Mouse (Mus musculus) spleen, postnatal 10 days (tissue): ENCODE measurements at regions not wholly inside any gene's neighbourhood (a gene's known extent, or its start where the extent isn't known, plus 50 kb on each side); places are given as distances from the start of the nearest gene placed in this dataset.

Experiments
- DNase-seq, 2 experiments: peaks; one replicate each; pipeline ENCODE4 v3.0.0; 2021 to 2022; ENCODE audit warnings: low spot score in 2 of 2

GRCm38 (mm10) chr1:73541371-73541770 is 525.7 kb upstream of the Tnp1 start:
- no peak for DNase-seq

DNA sequence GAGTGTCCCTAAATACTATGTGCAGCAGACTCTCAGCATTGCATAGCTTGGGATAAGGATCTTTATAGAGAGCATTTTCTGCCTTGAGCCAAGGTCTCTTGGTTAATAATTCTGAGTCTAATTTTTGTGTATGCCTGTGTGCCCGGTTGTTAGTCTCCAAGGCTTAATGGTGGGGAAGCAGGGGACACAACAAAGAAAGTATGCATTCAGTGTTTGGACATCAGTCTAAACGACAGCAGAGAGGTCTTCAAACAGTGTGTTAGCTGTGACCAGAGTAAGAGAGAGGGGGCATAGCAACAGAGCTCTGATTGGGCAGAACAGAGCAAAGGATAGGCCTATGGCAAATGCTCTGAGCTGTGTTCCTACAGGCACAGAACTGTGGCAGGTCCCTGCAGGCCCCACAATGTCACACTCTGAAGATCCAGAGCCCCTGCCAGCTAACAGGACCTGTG is 522.7 kb upstream of the Tnp1 start:
- DNase-seq = no peak

DNA sequence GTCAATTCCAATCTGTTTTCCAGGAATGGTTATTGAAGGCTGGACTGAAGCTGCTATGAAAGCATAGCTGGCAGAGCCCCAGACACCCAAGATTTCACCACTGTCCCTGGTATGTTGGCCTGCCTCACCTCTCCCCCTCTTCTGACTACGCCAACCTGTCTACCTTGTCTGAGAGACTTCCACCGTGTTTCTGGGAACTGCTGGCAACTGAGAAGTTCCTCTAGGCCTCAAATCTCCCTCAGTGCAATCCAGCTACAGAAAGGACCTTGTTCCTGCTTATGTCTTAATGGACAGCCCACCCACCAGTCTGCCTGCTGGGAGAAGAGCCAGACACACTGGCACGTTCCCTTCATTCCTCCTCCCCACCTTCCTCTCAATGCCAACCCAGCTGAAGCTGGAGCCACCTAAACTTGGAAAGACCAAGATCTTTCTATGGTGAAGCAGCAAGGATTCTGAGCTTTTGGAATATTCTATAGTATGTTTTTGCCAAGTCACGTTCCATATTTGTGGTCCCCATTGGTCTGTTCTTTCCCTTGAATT is 520.1 kb upstream of the Tnp1 start:
- DNase-seq = no peak

DNA sequence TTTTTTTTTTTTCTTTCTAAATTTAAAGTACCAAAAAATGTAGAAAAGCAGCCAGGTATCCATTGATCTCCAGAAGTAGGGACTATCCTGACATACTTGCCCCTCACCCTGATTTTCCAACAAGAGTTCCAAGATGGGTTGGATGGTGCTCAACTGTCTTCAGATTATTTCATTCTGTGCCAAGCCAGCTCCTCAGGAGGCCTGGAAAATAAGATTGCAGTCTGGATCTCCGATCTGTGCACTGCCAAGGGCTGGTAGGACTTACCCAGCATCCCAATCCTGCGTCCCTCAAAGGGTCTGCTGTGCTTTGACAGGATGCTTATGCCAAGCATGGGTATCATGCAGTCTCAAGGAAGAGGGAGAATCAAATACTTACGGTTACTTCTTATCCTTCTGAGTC is 517.8 kb upstream of the Tnp1 start:
- no peak for DNase-seq

DNA sequence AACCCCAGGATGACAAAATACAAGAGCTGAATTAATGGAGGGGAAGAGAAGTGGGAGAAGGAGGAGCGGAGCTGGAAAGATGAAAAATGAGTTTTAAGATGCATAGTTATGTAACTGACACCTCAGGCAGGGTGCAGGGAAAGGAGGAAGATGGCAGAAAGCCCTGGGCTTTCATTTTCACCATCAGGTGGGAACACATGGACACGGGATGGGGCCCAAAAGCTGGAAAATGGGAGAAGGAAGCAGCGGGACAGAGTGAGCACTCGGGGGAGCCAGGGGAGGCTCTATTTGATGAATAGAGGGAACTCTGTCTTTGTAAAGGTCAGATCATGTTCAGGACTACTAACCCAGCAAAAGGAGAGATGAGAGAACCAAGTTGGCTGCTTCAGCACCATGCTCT is 516.6 kb upstream of the Tnp1 start:
- no peak for DNase-seq

DNA sequence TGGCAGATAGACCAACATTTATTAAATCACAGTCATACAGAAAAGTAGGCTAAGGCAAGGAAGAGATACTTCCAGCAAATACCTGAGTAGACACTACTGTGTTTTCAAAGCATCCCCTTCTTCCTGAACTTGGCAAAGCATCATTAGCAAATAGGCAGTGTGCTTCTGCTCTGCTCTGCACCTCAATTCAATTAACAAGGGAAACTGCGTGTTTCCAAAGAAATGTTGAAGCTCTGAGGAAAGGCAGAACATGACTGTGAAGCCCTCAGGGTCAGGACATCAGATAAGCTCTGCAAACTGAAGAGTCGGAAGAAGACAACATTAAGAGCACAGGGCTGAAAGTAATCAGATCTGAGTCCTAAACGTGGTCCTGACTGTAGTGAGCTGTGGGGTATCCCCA is 516.1 kb upstream of the Tnp1 start:
- no peak for DNase-seq

- DNase-seq = no peak
Measured at GRCm38 (mm10) chr1:73530326-73530725, 514.6 kb upstream of the Tnp1 start.

DNA sequence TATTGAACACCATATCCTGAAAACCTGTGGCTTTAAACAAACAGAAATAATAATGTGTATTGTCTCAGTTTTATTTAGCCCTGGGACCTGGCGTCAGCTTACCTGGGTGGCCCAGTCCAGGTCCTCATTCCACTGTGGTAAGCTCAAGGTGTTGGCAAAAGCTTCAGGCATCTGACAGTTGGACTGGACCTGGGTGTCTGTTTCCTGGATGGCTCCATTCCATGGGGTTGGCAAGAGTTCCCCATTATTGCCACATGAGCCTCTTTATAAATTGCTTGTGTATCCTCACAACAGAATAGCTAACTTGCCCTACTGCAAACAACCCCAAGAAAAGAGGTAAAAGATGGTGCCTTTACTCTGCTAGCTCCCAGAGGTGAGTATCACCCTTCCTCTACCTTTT is 512.9 kb upstream of the Tnp1 start:
- no peak for DNase-seq

- DNase-seq = no peak
Measured at GRCm38 (mm10) chr1:73516441-73516840, 500.7 kb upstream of the Tnp1 start.

GRCm38 (mm10) chr1:73515781-73516180 is 500.1 kb upstream of the Tnp1 start:
- no peak for DNase-seq

DNA sequence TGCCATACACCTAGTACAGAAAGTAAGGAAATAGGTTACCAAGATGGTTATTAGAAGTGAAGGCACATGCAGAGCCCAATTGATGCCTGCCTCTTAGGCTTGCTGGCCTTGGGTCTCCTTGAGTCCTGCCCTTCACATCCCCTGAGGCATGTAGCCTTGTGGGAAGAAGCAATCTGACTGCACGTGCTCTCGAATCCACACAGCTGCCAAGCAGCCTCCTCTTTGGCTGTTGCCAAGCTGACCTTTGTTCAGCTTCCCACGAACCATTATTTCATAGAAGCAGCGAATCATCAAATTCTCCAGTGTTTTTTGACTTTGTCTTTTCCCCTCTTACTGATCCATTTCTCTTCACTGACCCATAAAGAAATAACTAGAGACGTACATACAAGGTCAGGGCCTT is 498.1 kb upstream of the Tnp1 start:
- DNase-seq = no peak

DNA sequence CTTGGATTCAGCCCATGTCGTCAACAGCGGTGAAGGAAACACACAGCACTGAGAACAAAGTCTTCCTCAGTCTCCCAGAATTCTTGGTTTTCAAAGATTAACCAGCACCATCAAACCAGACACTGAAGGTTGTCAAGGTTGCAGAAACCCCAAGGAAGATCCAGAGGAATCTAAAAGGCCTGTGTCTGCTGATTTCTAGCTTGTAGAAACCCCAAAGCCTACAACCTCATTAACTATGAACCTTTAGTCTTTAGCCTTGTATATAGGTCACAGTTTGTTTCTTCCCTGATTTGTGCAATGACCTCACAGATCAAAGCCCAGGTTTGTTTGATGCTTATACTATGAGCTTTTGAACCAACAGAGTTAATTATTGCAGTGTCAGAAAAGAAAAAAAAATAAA is 497.1 kb upstream of the Tnp1 start:
- no peak for DNase-seq

GRCm38 (mm10) chr1:73507071-73507754 is 491.5 kb upstream of the Tnp1 start:
- DNase-seq = no peak

DNA sequence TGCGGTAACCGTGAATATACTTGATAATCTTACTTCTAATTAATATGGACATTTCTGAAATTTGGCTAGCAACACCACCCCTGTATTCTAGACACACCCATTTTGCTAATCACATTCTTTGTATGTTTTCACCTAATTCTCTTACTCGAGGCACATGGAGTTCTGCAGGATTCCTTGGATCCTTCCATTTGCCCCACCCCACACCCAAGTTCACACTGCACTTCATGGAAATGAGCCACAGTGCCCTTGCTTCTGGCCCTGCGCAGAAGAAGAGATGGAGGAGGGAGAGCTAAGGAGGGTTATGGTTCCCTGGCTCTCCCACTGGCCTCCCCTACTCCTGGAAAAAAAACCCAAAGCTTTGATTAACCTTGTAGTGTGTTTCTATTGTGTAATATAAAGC is 487.9 kb upstream of the Tnp1 start:
- DNase-seq = no peak

- no peak for DNase-seq
Measured at GRCm38 (mm10) chr1:73500671-73501070, 485.0 kb upstream of the Tnp1 start.

DNA sequence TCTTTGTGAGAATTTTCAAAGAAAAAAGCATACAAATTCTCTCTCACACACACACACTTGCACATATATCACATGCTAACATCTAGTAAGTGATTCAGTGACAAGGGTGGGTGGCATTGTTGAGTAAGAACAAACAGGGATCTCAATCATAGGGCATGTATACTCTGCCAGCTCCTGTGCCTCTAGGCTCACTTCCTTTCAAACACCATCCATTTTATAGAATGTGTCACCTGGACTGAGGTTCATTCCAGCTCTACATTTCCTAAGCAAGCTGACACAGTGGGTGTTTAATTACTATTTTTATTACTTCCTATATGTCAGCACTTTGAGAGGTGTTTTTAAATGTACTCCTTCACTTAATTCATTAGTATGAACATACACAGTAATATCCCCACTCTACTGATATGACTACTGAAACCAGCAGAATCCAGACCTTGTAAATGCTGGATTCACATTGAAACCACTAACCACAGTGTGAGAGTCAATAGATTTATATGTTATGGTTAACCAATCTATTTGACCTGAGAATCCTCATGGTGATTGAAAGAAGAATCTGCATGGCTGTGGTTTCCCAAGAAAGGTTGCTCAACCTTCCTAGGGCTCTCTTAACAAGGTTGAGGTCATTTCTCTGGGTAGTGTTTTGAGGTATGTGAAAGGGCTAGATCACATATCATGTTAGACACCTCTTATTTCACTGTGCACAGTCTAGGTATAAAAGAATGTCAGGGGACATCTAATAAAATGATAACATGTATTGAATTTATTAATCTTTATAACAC is 480.5 kb upstream of the Tnp1 start:
- DNase-seq = no peak

GRCm38 (mm10) chr1:73481956-73482355 is 466.2 kb upstream of the Tnp1 start:
- no peak for DNase-seq

- no peak for DNase-seq
Measured at GRCm38 (mm10) chr1:73479349-73479920, 463.7 kb upstream of the Tnp1 start.

DNA sequence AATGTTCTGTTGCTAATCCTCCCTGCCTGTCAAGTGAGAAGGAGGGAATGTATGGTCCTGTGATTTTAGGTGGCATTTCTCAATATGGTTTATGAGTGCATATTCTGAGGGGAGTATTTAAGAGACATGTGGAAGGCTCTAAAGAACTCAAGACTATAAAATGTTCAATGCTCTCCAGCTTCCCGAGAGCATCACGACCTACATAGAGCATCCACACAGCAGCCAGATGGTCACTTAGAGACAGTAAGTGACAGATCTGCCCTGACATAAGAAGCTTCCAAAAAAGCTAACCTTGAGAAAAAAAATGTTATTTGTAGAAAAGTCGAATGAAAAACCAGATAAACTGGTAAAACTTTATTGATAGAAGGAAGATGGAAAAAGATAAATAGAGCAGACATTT is 444.9 kb upstream of the Tnp1 start:
- DNase-seq = no peak

- DNase-seq = no peak
Measured at GRCm38 (mm10) chr1:73459754-73460534, 444.2 kb upstream of the Tnp1 start.

DNA sequence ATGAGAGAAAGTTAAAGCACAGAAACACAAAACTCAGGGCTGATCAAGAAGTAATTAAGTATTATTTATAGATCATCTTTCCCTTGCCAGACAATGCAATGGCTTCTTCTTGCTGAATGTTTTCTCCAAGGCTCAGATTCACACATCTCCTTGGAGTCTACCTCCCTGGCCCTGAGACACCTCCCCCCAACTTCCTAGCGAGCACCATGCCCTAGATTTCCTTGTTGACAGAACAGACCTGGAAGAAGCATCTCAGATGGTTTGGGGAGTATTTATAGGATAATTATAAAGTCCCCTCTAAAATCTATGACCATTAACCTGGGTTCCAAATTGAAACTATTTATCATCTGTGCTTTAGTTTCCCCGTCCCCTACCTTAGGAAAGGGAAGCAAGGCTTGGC is 441.6 kb upstream of the Tnp1 start:
- DNase-seq = no peak
